Mouse (Mus musculus): ENCODE results near the gene Nmt1.

The Nmt1 gene

DNA sequence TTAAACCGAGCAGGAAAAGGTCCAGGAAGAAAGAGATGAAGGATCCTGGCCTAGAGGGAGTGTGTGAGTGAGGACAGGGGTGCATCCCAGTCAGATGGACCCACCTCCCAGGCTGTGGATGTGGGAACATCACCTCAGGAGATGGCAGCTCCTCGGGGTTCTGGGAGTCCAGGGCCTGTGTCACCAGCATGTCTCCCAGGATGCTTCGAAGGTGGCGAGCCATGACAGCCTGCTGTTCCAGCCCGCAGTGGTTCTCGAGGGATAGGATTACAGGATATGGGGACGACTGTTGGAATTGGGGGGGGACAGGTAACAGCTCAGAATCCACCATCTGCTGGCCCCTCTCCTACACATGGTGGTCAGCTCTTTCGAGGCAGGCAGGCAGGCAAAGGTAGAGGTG is 48.6 kb downstream of the Nmt1 start:
- DNase-seq (ENCODE audit: low spot score) = no peak

DNA sequence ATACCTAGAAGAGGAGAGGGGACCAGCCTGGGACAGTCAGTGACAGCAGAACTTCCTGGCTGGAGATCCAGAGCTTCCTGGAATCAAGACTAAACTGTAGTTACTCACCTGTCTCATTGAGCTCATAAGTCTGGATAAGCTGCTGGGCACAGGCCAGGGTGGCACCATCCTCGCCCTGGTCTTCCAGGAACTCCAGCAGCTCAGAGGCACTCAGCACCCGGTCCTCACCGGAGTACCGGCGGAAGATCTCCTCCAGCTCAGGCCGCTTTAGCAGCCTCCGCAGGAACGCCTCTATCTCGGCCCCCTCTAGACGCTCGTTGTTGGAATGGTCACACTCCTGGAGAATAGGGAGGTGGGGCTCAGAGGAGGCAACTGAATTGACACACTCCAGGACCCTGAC is 50.1 kb downstream of the Nmt1 start:
- no peak for DNase-seq (ENCODE audit: low spot score)

DNA sequence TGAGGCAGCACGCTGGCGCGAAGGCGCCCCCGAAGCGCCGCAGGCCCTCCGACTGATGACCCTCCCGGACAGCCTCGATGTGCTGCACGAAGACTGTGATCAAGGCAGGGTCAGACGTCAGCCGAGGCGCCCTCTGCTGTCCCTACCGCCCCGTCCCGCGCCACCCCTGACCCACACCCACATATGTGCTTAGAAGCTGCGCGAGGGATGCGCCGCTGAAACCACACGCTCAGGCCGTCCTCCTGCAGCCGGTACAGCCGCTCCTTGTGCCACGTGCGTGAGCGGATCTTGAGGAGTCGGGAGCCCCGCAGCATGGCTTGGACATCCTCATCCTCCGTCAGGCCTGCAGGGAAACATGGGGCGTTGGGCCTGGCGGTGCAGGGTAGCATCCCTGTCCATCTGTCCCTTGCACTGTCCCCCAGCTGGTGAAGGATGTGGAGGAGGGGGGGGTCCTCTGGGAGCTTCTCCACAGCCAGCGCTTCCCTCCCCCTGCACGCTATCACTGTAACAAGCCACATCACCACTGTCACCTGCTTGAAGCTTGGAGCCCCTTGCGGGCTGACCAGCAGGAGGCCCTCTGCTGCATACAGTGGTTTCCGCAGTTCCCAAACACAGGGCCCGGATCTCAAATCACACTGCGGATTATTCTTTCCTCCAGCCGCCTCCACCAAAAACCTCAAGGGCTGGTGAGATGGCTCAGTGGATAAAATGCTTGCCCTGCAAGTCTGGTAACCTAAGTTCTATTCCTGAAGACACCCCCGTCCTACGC is 52.5 kb downstream of the Nmt1 start:
- no peak for DNase-seq (ENCODE audit: low spot score)

DNA sequence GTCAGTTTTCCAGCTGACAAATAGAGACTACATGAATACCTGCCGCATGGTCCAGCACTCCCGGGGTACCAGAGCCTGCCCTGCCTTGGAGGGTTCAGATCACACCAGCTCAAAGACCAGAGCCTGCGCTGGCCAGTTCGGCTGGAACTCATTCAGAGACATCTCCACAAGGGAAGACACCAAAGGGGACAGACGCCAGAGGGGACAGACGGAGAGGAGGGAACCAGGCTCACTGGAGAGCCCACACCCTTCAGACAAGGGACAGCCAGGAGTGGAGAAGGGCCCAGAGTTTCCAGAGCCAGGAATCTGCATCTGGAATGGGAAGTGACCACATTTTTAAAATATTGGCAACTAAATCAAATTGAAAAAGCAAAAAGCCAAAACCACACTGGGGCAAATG is 53.6 kb downstream of the Nmt1 start:
- no peak for DNase-seq (ENCODE audit: low spot score)

DNA sequence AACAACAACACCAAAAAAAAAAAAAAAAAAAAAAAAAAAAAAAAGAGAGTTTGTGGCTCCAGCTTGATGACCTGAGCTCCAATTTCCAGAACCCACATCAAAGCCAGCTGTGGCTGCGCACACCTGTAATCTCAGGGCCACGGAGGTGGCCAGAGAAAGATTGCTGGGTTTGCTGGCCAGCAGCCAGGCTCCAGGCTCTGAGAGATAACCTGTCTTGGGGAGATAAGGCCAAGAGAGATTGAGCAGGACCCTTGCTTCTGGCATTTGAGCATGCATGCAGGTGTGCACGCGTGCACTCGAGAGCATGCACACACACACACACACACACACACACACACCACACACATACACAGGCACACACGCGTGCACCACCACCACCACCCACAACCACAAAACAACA is 65.3 kb downstream of the Nmt1 start:
- no peak for DNase-seq (ENCODE audit: low spot score)

- no peak for DNase-seq (ENCODE audit: low spot score)
Measured at GRCm38 (mm10) chr11:103093862-103094833, 66.2 kb downstream of the Nmt1 start.

DNA sequence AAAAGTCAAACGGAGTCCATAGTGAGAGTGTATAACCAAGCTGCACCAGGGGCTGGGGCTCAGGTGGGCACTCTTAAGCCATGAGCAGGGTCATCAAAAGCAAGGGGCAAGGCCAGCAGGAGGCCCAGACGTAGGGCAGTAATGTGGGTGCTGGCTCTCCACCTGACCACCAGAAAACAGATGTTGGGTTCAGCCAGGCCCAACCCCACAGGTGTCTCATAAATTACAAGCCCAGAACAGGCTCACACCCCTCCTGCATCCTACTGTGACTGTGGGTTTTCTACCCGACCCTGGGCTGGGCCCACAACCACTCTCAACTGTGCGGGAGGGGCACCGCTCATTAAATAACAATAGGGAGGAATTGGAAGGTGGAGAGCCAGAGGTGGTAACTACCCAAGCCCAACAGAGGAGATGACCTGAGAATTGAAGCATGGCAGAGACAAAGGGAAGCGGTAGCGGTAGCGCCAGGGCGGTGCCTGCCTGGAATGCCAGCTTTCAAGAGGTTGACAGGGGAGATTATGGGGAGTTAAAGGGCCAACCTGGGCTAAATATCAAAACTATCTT is 67.2 kb downstream of the Nmt1 start:
- no peak for DNase-seq (ENCODE audit: low spot score)

DNA sequence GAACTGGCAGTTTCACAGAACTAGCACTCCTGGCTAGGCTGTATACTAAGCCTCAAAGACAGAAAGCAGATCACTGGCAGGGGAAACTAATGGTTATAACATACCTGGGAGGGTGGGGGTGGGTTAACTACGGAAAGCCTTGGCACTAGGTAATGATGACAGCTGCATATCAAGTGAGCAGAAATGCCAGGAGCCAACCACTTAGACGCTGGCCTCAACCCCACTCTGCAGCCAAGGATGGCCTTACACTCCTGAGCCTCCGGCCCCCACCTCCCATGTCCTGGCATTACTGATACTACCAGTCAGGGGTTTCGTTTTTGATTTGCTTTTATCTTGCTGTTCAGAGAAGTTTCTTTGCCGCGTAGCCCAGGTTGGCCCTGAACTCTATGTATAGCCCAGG is 67.8 kb downstream of the Nmt1 start:
- no peak for DNase-seq (ENCODE audit: low spot score)

- no peak for DNase-seq (ENCODE audit: low spot score)
Measured at GRCm38 (mm10) chr11:103096979-103097894, 69.2 kb downstream of the Nmt1 start.

DNA sequence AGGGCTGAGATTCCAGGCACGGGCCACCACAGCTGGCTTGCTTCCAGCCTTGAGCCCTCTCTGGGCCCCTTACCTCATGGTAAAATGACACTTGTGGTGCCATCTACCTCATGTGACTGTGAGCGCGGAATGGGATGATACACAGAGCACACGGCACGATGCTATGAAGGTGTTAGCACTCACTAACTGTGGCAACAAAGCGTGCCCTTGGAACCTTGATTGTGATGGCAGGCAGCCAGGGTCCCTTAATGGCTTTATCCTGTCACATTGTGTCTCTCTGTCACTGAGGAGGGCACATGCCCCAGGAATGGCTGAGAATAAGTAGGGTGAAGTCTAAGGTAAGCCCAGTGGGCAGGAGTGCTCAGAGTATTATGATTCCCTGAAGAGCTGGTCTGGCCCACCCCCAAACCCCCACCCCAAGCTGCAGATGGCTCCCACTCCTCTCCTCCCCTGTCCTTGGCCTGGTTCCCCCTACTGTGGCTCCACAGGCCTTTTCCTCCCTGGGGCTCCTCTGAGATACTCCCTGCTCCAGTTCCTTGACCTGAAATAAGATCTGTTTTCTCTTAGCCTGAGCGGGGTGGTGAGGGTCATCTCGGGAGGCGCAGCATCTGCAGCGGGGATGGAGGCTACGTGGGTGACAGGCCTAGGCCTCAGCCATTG is 70.7 kb downstream of the Nmt1 start:
- no peak for DNase-seq (ENCODE audit: low spot score)

DNA sequence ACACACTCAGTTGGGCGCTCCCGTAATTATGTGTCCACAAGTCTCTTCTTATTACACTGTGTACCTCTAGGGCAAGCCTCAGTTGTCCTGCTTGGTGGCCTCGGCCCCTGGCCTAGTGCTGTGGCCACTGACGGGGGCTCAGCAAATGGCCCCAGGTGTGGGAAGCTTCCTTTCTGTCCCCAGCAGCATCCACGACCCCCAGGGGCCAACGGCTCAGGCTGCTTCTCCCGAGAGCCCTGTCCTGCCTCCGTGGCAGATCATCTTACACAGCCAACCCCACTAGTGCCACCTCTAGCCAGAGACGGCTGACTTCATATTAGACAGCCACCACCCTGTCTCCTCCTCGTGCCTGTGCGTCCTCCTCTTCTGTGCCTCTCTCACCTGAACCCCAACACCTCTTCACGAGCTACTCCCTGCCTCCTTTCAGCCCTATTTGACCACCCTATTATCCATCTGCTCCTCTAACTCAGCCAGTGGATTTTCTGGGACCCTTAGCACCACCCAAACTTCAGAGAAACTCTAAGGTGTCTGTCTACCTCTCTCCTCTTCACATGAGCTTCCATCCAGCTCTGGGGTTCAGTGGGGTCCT is 71.5 kb downstream of the Nmt1 start:
- DNase-seq (ENCODE audit: low spot score) = no peak

DNA sequence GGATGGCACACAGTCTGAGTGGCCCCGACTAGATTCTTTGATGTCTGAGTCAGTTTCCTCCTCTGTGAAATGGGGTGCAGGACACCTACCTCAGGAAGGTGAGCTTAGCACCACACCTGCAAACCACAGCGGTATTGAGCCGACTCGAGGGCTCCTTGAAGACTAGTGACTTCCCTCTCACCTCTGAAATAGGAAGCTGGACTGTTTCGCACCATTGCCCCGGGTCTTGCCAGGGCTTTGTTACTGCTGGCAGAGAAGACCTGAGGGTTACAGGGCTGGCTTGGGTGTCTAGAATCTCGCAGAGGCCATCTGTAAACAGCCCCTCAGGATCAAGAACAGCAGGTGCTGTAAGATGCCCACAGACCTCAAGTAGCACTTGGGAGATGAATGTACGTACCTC is 72.4 kb downstream of the Nmt1 start:
- no peak for DNase-seq (ENCODE audit: low spot score)

DNA sequence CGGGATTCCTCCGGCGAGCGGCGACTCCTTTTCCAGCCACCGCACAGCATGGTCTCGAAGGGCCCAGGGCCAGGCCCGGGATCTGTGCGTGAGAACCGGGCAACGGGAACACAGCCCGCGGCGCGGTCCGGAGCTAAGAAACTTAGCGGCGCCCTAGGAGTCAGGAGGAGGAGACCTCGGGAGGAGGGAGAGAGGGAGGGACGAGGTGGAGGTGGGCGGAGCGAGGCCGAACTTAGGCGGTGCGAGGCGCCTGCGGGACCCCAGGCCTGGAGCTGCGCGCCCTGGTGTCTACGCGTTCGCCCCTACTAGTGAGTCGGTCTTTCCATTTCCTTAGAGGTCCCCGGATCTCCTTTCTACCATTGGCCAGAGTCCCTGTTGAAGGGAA is 73.5 kb downstream of the Nmt1 start, which contains the start of the genes Plcd3 and Acbd4:
TSS of gene Plcd3 (minus strand) at position 178 of the 385 bp plus-strand sequence.
TSS of gene Acbd4 (plus strand) at position 202 of the 385 bp plus-strand sequence.
- DNase-seq (ENCODE audit: low spot score) = peak; percentile 86

DNA sequence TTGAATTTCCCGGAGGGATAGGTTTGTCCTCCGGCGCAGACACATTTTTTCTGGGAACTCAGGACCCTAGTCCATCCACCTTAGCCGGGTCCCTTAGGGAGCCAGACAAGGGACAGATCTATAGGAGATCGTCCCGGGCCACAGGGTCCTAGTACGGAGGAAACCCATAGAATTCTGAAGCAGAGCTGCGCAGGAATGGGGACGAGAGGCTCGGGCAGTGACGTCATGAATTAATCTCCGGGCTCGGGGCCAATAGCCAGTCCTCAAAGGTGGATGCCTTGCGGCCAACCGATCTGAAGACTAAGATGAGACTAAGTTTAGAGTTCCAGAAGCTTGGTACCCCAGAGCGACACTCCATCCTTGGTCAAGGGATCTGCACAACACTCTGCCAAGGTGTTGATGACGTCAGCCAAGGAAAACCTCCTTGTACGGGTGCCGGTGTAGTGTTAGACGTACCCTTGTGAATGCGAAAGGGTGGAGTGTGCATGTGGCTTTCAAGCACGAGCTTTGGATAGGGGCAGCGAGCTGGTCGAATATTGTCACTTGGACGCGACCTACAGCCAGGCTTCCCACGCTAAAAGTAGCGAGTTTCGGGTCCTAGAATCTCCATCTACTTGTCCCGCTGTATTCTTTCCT is 74.0 kb downstream of the Nmt1 start:
- peak; percentile 69 for DNase-seq (ENCODE audit: low spot score)

DNA sequence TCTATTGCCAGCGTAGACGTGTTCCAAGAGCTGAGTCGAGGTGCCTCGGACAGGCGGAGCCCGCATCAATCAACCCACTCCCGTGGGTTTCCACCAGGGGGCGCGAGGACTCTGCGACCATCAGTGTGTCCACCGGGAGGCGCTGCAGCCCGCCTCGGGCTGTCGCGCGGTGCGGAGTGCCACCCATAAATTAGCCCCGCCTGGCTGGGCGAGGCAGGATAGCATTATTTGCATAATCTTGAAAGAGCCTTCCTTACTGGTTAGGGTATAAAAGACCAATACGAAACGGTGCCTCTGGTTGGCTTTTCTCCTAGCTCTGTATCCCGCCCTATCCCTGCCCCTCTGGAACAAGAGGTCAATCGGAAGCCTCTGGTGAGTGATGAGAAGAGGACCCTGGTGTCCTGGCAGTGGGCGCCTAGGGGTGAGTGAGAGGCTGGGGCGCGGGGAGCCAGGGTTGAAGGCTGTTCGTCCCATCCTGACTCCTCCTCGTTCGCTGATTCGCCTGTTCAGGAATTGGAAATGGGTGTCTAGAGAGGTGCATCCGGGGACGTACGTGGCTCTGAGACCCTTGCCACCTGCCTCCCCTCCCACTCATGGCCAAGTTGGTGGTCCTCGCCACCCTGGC is 74.8 kb downstream of the Nmt1 start:
- DNase-seq (ENCODE audit: low spot score) = peak; percentile 97

GRCm38 (mm10) chr11:103103621-103104020 is 75.6 kb downstream of the Nmt1 start:
- no peak for DNase-seq (ENCODE audit: low spot score)

DNA sequence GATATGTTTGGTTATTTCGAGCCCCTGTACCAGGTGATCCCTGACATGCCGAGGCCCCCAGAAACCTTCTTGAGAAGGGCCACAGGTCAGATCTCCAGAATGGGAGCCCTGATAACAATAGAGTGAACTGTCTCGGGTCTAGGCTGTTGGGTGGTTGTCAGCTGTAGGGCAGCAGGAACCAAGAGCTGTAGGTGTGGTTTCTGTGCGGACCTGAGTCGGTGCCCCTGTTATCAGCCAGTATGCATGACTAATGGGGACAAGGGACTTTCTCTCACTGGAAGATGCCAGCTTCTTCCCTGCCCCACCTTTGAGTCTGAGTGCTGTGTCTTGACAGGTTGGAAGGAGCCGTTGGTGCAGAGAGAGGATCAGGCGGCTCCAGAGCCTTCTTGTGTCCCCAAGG is 76.5 kb downstream of the Nmt1 start:
- no peak for DNase-seq (ENCODE audit: low spot score)

- no peak for DNase-seq (ENCODE audit: low spot score)
Measured at GRCm38 (mm10) chr11:103105180-103105725, 77.3 kb downstream of the Nmt1 start.

GRCm38 (mm10) chr11:103105810-103106209 is 77.8 kb downstream of the Nmt1 start:
- no peak for DNase-seq (ENCODE audit: low spot score)
